Mouse (Mus musculus): ENCODE measurements around the gene Nrxn3. TPM values are rescaled to one million over a fixed set of nuclear protein-coding genes. Genes with fewer than 3 reads are reported as not detected.

Gene Nrxn3
- polyA plus RNA-seq, 1 experiment, result 0.47 TPM

DNA sequence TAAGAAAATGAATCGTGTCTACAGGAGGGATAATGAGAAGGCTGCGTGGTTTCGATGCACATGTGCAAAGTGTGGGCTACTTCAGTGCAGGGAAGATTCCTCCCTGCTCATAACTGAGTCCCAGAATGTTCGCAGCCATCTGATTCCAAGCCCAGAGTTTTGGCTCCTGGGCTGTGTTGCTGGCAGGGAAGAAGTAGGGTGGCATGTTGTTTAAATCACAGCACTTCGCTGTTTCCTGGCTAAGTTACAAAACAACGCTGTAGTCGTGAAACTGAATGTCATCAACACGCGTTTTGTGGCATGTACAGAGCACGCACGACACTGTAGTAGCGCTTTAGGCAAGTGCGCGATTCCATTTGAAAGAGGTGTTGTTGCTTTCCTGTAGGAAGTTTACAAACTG lies 999.8 kb downstream of the Nrxn3 start:
- Histone ChIP-seq H3K36me3 (ENCODE audit: control insufficient read depth, insufficient read depth, low read length) (no peaks in the 10 kb centered on the region), H3K27me3 (ENCODE audit: control insufficient read depth, insufficient read depth, low read length) (no peaks in the 10 kb centered on the region), H3K4me1 (ENCODE audit: control insufficient read depth, insufficient read depth, insufficient read length, low read length) (no peaks in the 10 kb centered on the region), H3K27ac (ENCODE audit: insufficient read depth, low read depth, low read length) (no peak overlapping the region), H3K4me3 (ENCODE audit: low read depth, low read length) (no peak overlapping the region)
- TF ChIP-seq CTCF (IDR thresholded peaks at IDR 0.05; ENCODE audit: extremely low read depth, insufficient read length, insufficient replicate concordance, low read depth, low read length), result no peak
- WGBS, result 84% methylated on average over 14 of the region's 14 CpGs

DNA sequence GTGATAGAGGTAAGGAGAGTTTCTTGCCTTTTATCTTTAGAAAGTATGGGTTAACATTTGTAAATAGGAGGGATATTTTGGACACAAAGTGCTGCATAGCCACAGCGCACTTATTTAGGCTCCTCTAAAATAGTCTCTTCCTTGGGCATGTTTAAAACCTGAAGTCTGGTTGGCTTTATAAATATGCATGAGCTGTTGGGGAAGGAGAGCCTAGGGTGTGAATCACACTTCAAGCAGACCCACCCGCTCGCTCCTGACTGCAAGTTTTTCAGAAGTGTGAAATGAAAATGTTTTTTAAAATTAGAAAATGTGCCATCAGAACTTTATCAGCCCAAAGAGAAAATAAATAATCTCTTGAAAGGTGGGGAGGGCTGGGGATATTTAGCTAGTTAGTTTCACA lies 1001.4 kb downstream of the Nrxn3 start:
- no peak overlapping the region for H3K27ac ChIP-seq (ENCODE audit: insufficient read depth, low read depth, low read length)
- WGBS, result 66% methylated on average over 3 of the region's 3 CpGs

DNA sequence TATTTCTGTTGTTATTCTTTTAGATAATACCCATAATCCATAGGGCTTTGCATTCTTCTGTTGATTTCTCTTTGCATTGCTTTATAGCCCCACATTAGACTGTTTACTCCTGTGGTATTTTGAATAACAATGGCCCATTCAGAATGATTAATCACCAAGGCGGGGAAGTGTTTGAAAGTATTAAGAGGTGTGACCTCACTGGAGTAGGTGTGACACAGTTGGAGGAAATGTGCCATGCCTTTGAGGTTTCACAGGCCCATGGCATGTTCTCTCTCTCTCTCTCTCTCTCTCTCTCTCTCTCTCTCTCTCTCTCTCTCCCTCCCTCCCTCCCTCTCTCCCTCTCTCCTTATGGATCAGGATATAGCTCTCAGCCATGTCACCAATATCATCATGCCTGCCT lies 1019.6 kb downstream of the Nrxn3 start:
- no peak for TF ChIP-seq CTCF (IDR thresholded peaks at IDR 0.05; ENCODE audit: extremely low read depth, insufficient read length, insufficient replicate concordance, low read depth, low read length)
- TF ChIP-seq POLR2A (IDR thresholded peaks at IDR 0.05; ENCODE audit: low read depth, low read length), result no peak
- no peak overlapping the region for H3K4me3 ChIP-seq (ENCODE audit: low read depth, low read length)
- no peaks in the 10 kb centered on the region for H3K4me1 ChIP-seq (ENCODE audit: control insufficient read depth, insufficient read depth, insufficient read length, low read length)
- H3K36me3 ChIP-seq (ENCODE audit: control insufficient read depth, insufficient read depth, low read length), result no peaks in the 10 kb centered on the region
- no peak overlapping the region for H3K27ac ChIP-seq (ENCODE audit: insufficient read depth, low read depth, low read length)
- WGBS, result 61% methylated on average over 1 of the region's 1 CpGs
- H3K27me3 ChIP-seq (ENCODE audit: control insufficient read depth, insufficient read depth, low read length), result no peaks in the 10 kb centered on the region

More for the DNA sequence above, 1001.4 kb downstream of the Nrxn3 start:
- Histone ChIP-seq H3K4me1 (ENCODE audit: control insufficient read depth, insufficient read depth, insufficient read length, low read length) (no peaks in the 10 kb centered on the region), H3K4me3 (ENCODE audit: low read depth, low read length) (no peak overlapping the region), H3K27me3 (ENCODE audit: control insufficient read depth, insufficient read depth, low read length) (no peaks in the 10 kb centered on the region), H3K36me3 (ENCODE audit: control insufficient read depth, insufficient read depth, low read length) (no peaks in the 10 kb centered on the region)
- TF ChIP-seq POLR2A (IDR thresholded peaks at IDR 0.05; ENCODE audit: low read depth, low read length) (no peak), CTCF (IDR thresholded peaks at IDR 0.05; ENCODE audit: extremely low read depth, insufficient read length, insufficient replicate concordance, low read depth, low read length) (no peak)

DNA sequence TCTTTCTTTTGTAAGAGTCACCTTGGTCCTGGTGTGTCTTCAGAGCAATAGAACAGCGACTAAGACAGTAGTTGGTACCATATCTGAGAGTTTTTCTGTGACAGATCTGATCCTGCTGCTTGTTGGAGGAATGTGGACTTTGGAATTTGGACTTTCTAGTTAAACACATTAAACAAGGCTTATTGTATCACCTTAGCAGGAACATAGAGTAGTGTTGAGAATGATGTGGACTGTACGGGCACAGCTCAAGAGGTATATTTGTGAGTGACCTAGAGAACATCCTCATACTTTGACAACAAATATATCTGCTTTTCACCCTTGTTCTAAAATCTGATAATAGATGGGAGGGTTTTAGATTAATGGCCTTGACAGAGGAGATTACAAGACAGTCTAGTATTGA lies 1020.1 kb downstream of the Nrxn3 start:
- no peak for TF ChIP-seq POLR2A (IDR thresholded peaks at IDR 0.05; ENCODE audit: low read depth, low read length)
- TF ChIP-seq CTCF (IDR thresholded peaks at IDR 0.05; ENCODE audit: extremely low read depth, insufficient read length, insufficient replicate concordance, low read depth, low read length), result no peak
- WGBS, result 43% methylated on average over 2 of the region's 2 CpGs

DNA sequence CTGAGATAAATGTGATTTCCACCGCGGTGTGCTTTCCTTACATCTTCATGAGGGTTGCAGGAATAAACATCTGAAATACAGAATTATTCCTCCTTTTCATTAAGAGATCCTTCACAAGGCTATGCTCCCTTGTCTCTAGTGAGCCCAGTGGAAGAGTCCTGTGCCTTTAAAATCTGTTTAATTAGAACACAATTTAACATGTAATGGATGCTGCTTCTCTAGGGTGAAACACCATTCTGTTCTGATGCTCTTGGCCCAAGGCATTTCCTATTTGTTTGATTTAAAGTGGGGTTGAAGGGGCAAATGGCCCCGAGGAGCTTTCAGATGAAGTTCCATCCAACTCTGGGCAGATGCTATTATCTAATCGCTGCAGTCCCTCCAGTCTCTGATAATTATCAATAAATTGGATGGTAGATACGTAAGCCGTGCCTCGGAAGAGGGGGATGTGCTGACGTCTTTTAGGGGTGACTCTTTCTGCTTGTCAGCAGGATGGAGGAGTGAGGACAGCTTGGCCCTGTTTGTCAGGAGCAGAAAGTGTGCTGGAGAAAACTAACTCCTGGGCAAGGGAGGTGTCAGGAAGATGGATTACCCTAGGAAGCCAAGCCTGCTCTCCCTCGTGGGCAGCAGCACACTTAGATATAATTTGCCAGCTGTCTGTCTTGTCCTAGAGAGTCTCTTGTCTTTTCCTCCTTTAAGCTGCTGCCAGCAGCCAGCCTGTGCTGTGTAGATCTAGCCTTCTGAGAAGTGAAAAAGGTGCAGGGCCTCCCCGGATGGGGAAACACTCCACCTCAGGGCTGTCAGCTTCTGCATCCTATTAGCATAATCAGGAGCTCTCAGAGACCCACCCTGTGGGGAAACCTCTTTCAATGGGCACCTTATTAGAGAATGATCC lies 1041.8 kb downstream of the Nrxn3 start:
- no peak overlapping the region for H3K27ac ChIP-seq (ENCODE audit: insufficient read depth, low read depth, low read length)
- no peak for TF ChIP-seq POLR2A (IDR thresholded peaks at IDR 0.05; ENCODE audit: low read depth, low read length)
- WGBS, result 51% methylated on average over 10 of the region's 10 CpGs

More for the DNA sequence above, 1020.1 kb downstream of the Nrxn3 start:
- Histone ChIP-seq H3K36me3 (ENCODE audit: control insufficient read depth, insufficient read depth, low read length) (no peaks in the 10 kb centered on the region), H3K27ac (ENCODE audit: insufficient read depth, low read depth, low read length) (no peak overlapping the region), H3K4me1 (ENCODE audit: control insufficient read depth, insufficient read depth, insufficient read length, low read length) (no peaks in the 10 kb centered on the region), H3K27me3 (ENCODE audit: control insufficient read depth, insufficient read depth, low read length) (no peaks in the 10 kb centered on the region), H3K4me3 (ENCODE audit: low read depth, low read length) (no peak overlapping the region)

DNA sequence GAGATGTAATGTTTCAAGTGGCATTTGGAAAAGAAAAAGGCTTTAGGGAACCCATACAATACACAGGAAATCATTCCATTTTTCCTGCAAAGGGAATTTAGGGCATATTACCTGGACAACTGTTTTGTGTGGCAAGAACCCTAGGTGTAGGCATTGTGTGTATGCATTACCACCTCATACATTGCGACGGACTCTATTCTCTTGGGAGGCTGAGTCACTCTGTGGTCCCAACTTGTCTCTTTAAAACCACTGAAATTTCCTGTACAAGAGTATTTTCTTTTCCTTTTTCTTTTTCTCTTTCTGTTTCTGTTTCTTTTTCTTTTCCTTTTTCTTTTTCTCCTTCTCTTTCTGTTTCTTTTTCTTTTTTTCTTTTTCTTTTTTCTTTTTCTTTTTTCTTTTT lies 1042.5 kb downstream of the Nrxn3 start:
- H3K27ac ChIP-seq (ENCODE audit: insufficient read depth, low read depth, low read length), result no peak overlapping the region
- no peak overlapping the region for H3K4me3 ChIP-seq (ENCODE audit: low read depth, low read length)
- H3K27me3 ChIP-seq (ENCODE audit: control insufficient read depth, insufficient read depth, low read length), result no peaks in the 10 kb centered on the region
- 84% methylated on average over 2 of the region's 2 CpGs for WGBS
- TF ChIP-seq CTCF (IDR thresholded peaks at IDR 0.05; ENCODE audit: extremely low read depth, insufficient read length, insufficient replicate concordance, low read depth, low read length) (no peak), POLR2A (IDR thresholded peaks at IDR 0.05; ENCODE audit: low read depth, low read length) (no peak)
- no peaks in the 10 kb centered on the region for H3K4me1 ChIP-seq (ENCODE audit: control insufficient read depth, insufficient read depth, insufficient read length, low read length)
- no peaks in the 10 kb centered on the region for H3K36me3 ChIP-seq (ENCODE audit: control insufficient read depth, insufficient read depth, low read length)

More for the DNA sequence above, 1041.8 kb downstream of the Nrxn3 start:
- Histone ChIP-seq H3K4me1 (ENCODE audit: control insufficient read depth, insufficient read depth, insufficient read length, low read length) (no peaks in the 10 kb centered on the region), H3K27me3 (ENCODE audit: control insufficient read depth, insufficient read depth, low read length) (no peaks in the 10 kb centered on the region), H3K36me3 (ENCODE audit: control insufficient read depth, insufficient read depth, low read length) (no peaks in the 10 kb centered on the region), H3K4me3 (ENCODE audit: low read depth, low read length) (no peak overlapping the region)

DNA sequence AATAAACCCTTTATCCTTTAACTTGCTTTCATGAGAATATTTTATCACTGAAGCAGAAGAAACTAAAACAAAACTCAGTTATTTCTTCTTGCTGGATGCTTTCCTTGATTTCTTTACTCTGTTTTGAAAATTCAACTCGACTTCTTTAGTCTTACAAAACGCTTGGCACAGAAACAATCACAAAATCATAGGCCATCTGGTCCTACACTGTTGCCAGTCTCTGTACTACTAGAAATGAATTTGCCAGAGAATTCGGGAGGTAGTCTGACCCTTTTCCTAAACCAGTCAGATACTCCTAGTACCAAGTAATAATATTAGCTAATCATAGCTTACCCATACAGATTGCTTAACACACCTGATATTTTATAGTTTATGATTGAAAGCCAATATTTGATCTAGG lies 1066.1 kb downstream of the Nrxn3 start:
- TF ChIP-seq POLR2A (IDR thresholded peaks at IDR 0.05; ENCODE audit: low read depth, low read length), result no peak
- no peak for TF ChIP-seq CTCF (IDR thresholded peaks at IDR 0.05; ENCODE audit: extremely low read depth, insufficient read length, insufficient replicate concordance, low read depth, low read length)
- no peaks in the 10 kb centered on the region for H3K4me1 ChIP-seq (ENCODE audit: control insufficient read depth, insufficient read depth, insufficient read length, low read length)
- WGBS, result 66% methylated on average over 3 of the region's 3 CpGs

More for the DNA sequence above, 1066.1 kb downstream of the Nrxn3 start:
- H3K4me3 ChIP-seq (ENCODE audit: low read depth, low read length), result no peak overlapping the region
- no peaks in the 10 kb centered on the region for H3K27me3 ChIP-seq (ENCODE audit: control insufficient read depth, insufficient read depth, low read length)
- H3K27ac ChIP-seq (ENCODE audit: insufficient read depth, low read depth, low read length), result no peak overlapping the region
- H3K36me3 ChIP-seq (ENCODE audit: control insufficient read depth, insufficient read depth, low read length), result no peaks in the 10 kb centered on the region
